ENCODE assay signal across 13 mouse cellular contexts in the genomic region with DNA sequence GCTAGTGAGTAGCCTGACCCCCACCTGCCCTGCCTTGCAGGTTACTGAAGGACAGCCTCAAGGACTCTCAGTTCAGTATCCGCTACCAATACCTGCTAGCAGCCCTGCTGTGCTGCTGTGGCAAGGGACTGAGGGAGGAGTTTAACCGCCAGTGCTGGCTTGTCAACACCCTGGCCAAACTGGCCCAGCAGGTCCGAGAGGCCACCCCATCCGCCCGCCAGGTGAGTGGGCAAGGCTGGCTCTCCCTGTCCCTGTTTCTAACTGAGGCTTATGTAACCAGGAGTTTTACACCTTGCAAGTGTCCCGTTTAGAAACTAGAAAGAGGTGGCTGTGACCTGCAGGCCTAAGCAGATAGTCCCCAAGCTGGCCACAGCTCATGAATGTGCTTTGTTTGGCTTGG. TPM values are rescaled to one million over a fixed set of nuclear protein-coding genes. Genes with fewer than 3 reads are reported as not detected.
DNase-seq lines count a peak whose midpoint lies in the region; ATAC-seq and TF ChIP-seq lines count a peak whose summit lies in the region.
"Had no signal": no experiment of that assay in that cellular context is flagged by ENCODE, and none has a peak within 500 bp of the region (broad histone marks: within the 10 kb centered on the region; RNA-seq: fewer than 3 reads in every experiment).

No protein-coding gene starts in this region.

- H3K9ac ChIP-seq in kidney, postnatal 0 days (ENCODE audit: low read depth, low read length) = no peak overlapping the region
- no peak overlapping the region for H3K9ac ChIP-seq in neural tube, embryonic 15.5 days (replicated peaks)
- H3K9ac ChIP-seq: hindbrain, embryonic 14.5 days had no signal

- no peaks in the 10 kb centered on the region for H3K27me3 ChIP-seq in kidney, postnatal 0 days (ENCODE audit: insufficient read depth, low read length)
- no peaks in the 10 kb centered on the region for H3K27me3 ChIP-seq in neural tube, embryonic 15.5 days (replicated peaks)
- H3K27me3 ChIP-seq: limb, embryonic 13.5 days had no signal

- peak; percentile 57 for DNase-seq in urinary bladder, adult 2 months (ENCODE audit: low spot score)
- DNase-seq in urinary bladder, postnatal 10 days (ENCODE audit: low spot score) = no peak
- DNase-seq in kidney, postnatal 0 days (ENCODE audit: low spot score) = no peak
- DNase-seq in lung, postnatal 10 days = peak; percentile 80
- DNase-seq in urinary bladder, postnatal 36 days (ENCODE audit: low spot score in 2 of 2) = peak; percentile 80 to 87
- DNase-seq in heart, postnatal 10 days = no peak
- DNase-seq in layer of hippocampus, adult 11-12 months (ENCODE audit: low spot score) = no peak
- DNase-seq: adrenal gland, adult 2 months; cerebellum, postnatal 25 days; layer of hippocampus, postnatal 36 days had no signal

- intact Hi-C loops in heart, postnatal 10 days (cut with DNase I) = no loop called here

- no peak overlapping the region for H3K4me3 ChIP-seq in kidney, postnatal 0 days (replicated peaks; ENCODE audit: low read depth, low read length)
- no peak overlapping the region for H3K4me3 ChIP-seq in neural tube, embryonic 15.5 days (replicated peaks)
- H3K4me3 ChIP-seq: limb, embryonic 13.5 days had no signal

- WGBS in kidney, postnatal 0 days = 68% methylated on average over 6 of the region's 6 CpGs
- 88% methylated on average over 6 of the region's 6 CpGs for WGBS in neural tube, embryonic 15.5 days

- no peaks in the 10 kb centered on the region for H3K4me1 ChIP-seq in kidney, postnatal 0 days (replicated peaks; ENCODE audit: insufficient read depth, low read length)
- 0 out of 2 replicates have a peak, but pooled peaks cover 4% of the 10 kb centered on the region for H3K4me1 ChIP-seq in neural tube, embryonic 15.5 days

- peak; percentile 67; the same call in 1 of the 2 replicates for ATAC-seq in kidney, postnatal 0 days (replicated peaks; ENCODE audit: low FRiP score, low read depth)
- no peak for ATAC-seq in neural tube, embryonic 15.5 days (ENCODE audit: low FRiP score)

- TF ChIP-seq CTCF in kidney, postnatal 0 days (IDR thresholded peaks at IDR 0.05; ENCODE audit: low read depth) = no peak

- peak overlapping the region; percentile 62 for H3K27ac ChIP-seq in kidney, postnatal 0 days
- H3K27ac ChIP-seq in neural tube, embryonic 15.5 days (replicated peaks) = no peak overlapping the region
- H3K27ac ChIP-seq: hindbrain, embryonic 14.5 days; limb, embryonic 13.5 days had no signal

- peaks cover 4% of the 10 kb centered on the region; the same call in 1 of the 2 replicates for H3K36me3 ChIP-seq in kidney, postnatal 0 days (ENCODE audit: insufficient read depth, low read length)
- H3K36me3 ChIP-seq in neural tube, embryonic 15.5 days = peaks cover 71% of the 10 kb centered on the region

- no peaks in the 10 kb centered on the region for H3K9me3 ChIP-seq in kidney, postnatal 0 days (replicated peaks; ENCODE audit: low read length)
- no peaks in the 10 kb centered on the region for H3K9me3 ChIP-seq in neural tube, embryonic 15.5 days (replicated peaks)
- H3K9me3 ChIP-seq: limb, embryonic 13.5 days had no signal

- no peak overlapping the region for H3K4me2 ChIP-seq in kidney, postnatal 0 days (ENCODE audit: low read length)
- H3K4me2 ChIP-seq in neural tube, embryonic 15.5 days = no peak overlapping the region
- H3K4me2 ChIP-seq: hindbrain, embryonic 14.5 days; limb, embryonic 13.5 days had no signal

RNA-seq across cellular contexts. Expression of a gene that starts 40.3 kb away (rescaled TPM):
- 30.5 and 30.9 TPM in 2 replicates for polyA plus RNA-seq in urinary bladder, adult 2 months (2012; rRNA removed)
- polyA plus RNA-seq in kidney, postnatal 0 days (2015; fragmentation: Nextera tagmentation; extraction: Ambion mirVana) = 27.2 and 29.5 TPM in 2 replicates
- 23.4 and 25.4 TPM in 2 replicates for polyA plus RNA-seq in neural tube, embryonic 15.5 days (2015; fragmentation: Nextera tagmentation; extraction: Ambion mirVana)
- total RNA-seq in heart, postnatal 10 days (2021) = 10 to 100 TPM; 38.2 to 42.1 TPM

RNA-seq across cellular contexts. Expression of a gene that starts 45.2 kb away (rescaled TPM):
- polyA plus RNA-seq in urinary bladder, adult 2 months (2012; rRNA removed) = 11.6 and 13.1 TPM in 2 replicates
- polyA plus RNA-seq in kidney, postnatal 0 days (2015; fragmentation: Nextera tagmentation; extraction: Ambion mirVana) = 3.0 and 3.2 TPM in 2 replicates
- 10.6 and 11.1 TPM in 2 replicates for polyA plus RNA-seq in neural tube, embryonic 15.5 days (2015; fragmentation: Nextera tagmentation; extraction: Ambion mirVana)
- total RNA-seq in heart, postnatal 10 days (2021) = 10 to 100 TPM; 26.1 to 36.5 TPM

Comparison
In these comparisons a context has a peak if more than half of its experiments do, and no peak if none do; other contexts are left out.
1. DNase-seq: peak in urinary bladder, adult 2 months (single experiment), lung, postnatal 10 days (single experiment) and urinary bladder, postnatal 36 days (2 of 2); none in urinary bladder, postnatal 10 days (single experiment), kidney, postnatal 0 days (single experiment), heart, postnatal 10 days (0 of 2) and layer of hippocampus, adult 11-12 months (single experiment).